Mouse (Mus musculus): Measurements from ENCODE around the gene Rasgrf1.
"Not testable (repeated sequence)": the region's sequence is repeated elsewhere in the genome, so short reads cannot be mapped to it uniquely, and the experiment has no call there.

Gene Rasgrf1

GRCm38 (mm10) chr9:90041556-90041955 is 131.8 kb downstream of the Rasgrf1 start:
- DNase-seq = no peak

- peak; percentile 61 for DNase-seq
These were observed 133.2 kb downstream of the Rasgrf1 start for GRCm38 (mm10) chr9:90042906-90043305.

- no peak for DNase-seq
These were observed 135.5 kb downstream of the Rasgrf1 start for GRCm38 (mm10) chr9:90045191-90045590.

GRCm38 (mm10) chr9:90047937-90048627 is 138.4 kb downstream of the Rasgrf1 start:
- DNase-seq = peak; percentile 71

- DNase-seq = no peak
These were observed 144.1 kb downstream of the Rasgrf1 start, which contains the start of gene Ctsh for GRCm38 (mm10) chr9:90053852-90054251. Gene Ctsh, plus strand, starts transcription at chr9:90054152.

GRCm38 (mm10) chr9:90054371-90055145 is 144.8 kb downstream of the Rasgrf1 start:
- DNase-seq = peak; percentile 92

- DNase-seq = no peak
These were observed 145.7 kb downstream of the Rasgrf1 start for GRCm38 (mm10) chr9:90055409-90055808.

- DNase-seq = no peak
These were observed 146.2 kb downstream of the Rasgrf1 start for GRCm38 (mm10) chr9:90055911-90056310.

- DNase-seq = no peak
These were observed 147.0 kb downstream of the Rasgrf1 start for GRCm38 (mm10) chr9:90056716-90057115.

GRCm38 (mm10) chr9:90059828-90060573 is 150.3 kb downstream of the Rasgrf1 start:
- peak; percentile 58 for DNase-seq

- no peak for DNase-seq
These were observed 150.8 kb downstream of the Rasgrf1 start for GRCm38 (mm10) chr9:90060574-90060875.

GRCm38 (mm10) chr9:90060932-90061331 is 151.2 kb downstream of the Rasgrf1 start:
- not testable (repeated sequence) for DNase-seq

GRCm38 (mm10) chr9:90067341-90067740 is 157.6 kb downstream of the Rasgrf1 start:
- peak; percentile 31 for DNase-seq

GRCm38 (mm10) chr9:90068786-90069185 is 159.1 kb downstream of the Rasgrf1 start:
- no peak for DNase-seq

- DNase-seq = peak; percentile 84
These were observed 159.8 kb downstream of the Rasgrf1 start for GRCm38 (mm10) chr9:90069485-90069884.

GRCm38 (mm10) chr9:90070174-90070573 is 160.5 kb downstream of the Rasgrf1 start:
- DNase-seq = no peak

- DNase-seq = no peak
These were observed 165.6 kb downstream of the Rasgrf1 start for GRCm38 (mm10) chr9:90075336-90075735.

GRCm38 (mm10) chr9:90076131-90076530 is 166.4 kb downstream of the Rasgrf1 start:
- DNase-seq = no peak
